Mouse (Mus musculus) spleen, embryonic (tissue): ENCODE data around the gene Zfp157.
"Not testable (repeated sequence)": the region's sequence is repeated elsewhere in the genome, so short reads cannot be mapped to it uniquely, and the experiment has no call there.

ENCODE experiments used
- CTCF ChIA-PET: fragments of 350-600 bp; sonication (Branson Sonifier 250); formaldehyde crosslinking; loops from one replicate; lab custom pipeline; 2022; lab: Charles Lee

The Zfp157 gene

DNA sequence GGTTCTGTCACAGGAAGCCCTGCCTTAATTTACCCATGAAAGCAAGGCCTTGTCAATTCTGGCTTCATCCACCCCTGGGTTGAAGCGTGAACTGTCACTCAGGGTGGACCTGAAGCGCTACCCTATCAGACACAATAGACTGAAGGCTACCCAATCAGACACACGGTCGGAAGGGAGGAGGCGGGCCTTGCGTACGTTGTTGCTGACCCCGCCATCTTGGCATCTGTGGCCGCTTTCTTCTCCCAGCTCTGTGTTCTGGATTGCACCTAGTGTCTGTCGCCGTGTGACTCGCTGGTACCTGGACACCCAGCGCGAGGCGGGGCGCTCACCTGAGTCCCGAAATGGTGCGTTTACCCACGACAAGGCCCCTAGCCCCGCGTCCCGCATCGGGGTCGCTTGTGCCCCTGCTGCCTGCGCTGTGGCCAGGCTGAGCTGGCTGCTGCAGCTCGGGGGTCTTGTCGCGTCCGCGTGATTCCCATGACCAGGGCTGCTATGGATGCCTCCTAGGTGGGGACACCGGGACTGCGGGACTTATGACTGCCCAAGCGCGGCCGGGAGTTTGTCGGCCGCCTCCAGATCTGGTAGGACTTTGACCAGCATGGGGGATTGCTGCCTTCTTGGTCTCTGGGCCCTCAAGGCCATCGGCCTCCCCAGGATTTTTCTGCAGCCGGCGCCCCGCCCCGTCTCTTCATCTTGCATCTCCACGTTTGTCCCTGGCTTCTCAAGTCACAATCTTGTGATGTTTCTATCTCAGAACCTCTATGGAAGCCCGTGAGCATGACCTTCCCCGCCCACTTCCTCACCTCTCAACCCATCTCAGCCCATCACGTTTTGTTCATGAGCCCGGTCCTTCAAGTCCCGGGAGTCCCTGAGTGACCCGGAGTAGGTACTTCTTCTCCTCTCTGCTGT is at the start of gene Zfp157:
Zfp157 (plus strand) TSS at position 183 of the 909 bp plus-strand sequence.
- CTCF ChIA-PET, result no interaction called here

DNA sequence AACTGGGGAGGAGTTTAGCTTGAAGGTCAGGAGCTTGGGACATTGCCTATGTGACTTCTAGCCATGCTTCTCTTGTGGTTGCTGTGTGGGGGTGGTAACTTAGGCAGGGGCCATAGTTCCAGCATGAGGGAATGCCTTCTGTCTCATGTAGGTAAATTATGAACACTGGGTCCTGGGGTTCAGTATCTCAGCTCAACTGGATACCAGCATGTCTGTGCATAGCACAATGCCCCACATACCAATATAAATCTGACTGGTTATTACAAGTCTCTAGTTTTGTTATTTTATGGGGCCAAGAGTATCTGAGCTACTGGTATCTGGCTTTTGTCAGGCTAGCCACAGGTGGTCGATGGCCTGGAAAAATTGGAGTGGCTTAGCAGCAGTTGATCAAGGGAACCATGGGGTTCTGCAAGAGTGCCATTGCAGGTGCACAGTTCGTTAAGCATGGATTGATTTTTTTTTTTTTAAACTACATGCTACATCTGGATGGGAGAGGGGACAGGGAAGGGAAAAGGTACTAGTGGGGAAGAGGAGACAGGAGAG is 43.4 kb upstream of the Zfp157 start:
- CTCF ChIA-PET, result no interaction called here

DNA sequence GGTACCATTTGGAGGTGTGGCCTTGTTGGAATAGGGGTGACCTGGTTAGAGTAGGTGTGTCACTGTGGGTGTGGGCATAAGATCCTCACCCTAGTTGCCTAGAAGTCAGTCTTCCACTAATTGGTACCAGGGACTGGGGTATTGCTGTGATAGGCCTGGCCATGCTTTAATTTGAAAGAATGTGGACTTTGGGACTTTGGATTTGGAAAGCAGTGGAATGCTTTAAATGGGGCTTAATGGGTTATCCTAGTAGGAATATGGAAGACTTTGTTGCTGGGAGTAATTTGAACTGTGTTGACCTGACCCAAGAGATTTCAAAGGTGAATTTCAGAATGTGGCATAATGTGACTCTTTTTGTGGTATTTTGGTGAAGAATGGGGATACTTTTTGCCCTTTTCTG is 40.8 kb upstream of the Zfp157 start:
- CTCF ChIA-PET, result not testable (repeated sequence)

DNA sequence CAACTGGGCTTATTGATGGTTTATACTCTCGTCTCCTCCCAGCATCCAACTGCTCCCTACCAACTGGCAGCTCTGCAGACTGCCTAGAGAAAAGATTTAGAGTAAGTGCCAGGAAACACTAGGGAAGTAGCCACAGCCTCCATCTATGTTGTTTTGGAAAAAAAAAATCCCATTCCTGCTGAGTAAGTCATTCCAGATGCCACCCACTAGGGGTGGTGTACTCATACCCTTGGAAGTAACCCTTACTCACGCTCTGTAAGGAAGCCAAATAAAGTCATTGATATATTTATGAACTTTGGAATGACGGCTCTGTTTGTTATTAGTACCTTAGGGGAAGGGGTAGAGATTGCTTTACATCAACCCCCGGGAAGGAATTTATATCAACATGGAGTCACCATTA is 17.1 kb downstream of the Zfp157 start:
- CTCF ChIA-PET, result no interaction called here

DNA sequence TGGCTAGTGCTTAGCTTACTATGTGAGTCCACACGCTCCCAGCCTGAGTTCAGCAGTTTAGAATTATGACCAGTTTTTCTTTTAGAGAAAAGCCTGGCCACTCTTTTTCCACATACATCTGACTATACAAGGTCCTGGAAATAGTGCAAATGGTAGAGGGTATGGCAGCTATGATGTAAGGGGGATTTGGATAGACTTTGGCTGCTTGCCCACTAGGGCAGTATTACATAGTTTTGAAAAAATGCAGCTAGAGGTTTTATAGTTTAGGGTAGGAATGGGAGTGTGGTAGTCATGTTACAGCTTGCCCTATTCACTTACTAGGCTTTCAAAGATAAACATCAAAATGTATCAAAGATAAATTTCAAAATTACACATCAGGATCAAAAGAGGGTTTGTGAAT is 17.8 kb downstream of the Zfp157 start:
- CTCF ChIA-PET, result no interaction called here

DNA sequence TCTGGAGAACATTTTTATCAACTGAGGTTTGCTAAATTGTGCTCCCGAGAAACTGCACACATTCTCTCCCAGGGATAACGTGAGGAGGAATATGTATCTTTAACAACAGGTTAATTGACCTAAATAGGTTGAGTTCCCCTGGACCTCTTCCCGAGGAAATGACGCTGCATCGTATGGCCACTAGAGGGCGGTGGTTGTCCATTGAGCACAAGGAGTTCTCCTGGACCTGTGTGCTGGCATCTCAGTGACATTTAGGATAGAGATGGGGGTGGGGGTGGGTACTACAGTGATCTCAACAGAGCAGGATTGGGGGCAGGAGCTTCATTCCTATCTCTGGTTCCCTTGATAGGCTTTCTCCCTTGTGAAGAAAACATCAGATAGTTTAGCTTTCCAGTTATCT is 32.3 kb downstream of the Zfp157 start:
- CTCF ChIA-PET, result interaction anchor here (0.7 kb wide), 1 partner anchor 185 kb away, joined by 3 read pairs; no protein-coding TSS in a partner anchor

DNA sequence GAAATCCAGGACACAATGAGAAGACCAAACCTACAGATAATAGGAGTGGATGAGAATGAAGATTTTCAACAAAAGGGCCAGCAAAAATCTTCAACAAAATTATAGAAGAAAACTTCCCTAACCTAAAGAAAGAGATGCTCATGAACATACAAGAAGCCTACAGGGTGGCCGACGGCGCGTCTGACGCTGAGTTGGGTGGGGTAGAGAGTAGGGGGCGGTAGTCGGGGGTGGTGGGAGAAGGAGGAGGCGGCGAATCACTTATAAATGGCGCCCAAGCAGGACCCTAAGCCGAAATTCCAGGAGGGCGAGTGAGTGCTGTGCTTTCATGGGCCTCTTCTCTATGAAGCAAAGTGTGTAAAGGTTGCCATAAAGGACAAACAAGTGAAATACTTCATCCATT is 63.3 kb downstream of the Zfp157 start:
- CTCF ChIA-PET, result not testable (repeated sequence)
